Mouse (Mus musculus): ENCODE data around the gene Dnah6.

- no peak for TF ChIP-seq POLR2A (IDR thresholded peaks at IDR 0.05; ENCODE audit: insufficient read depth, low read depth, low read length)
- no peak for TF ChIP-seq CTCF (IDR thresholded peaks at IDR 0.05)
- TF ChIP-seq EP300 (IDR thresholded peaks at IDR 0.05; ENCODE audit: insufficient read depth, low read depth, low read length): no peak
Observed at GRCm38 (mm10) chr6:72982506-72982905, 238.9 kb downstream of the Dnah6 start.

All from heart, adult 2 months (tissue).